Mouse (Mus musculus) midbrain, postnatal 0 days (tissue): Measurements from ENCODE around the gene Smg6. TPM values are rescaled to one million over a fixed set of nuclear protein-coding genes. Genes with fewer than 3 reads are reported as not detected.

Experiments
- ATAC-seq: fragments of 200-750 bp; cut with Nextera tagmentation; 2 replicates; pipeline ENCODE4 v1.8.0; 2017; ENCODE audit warnings: moderate number of reproducible peaks, mild to moderate bottlenecking, moderate TSS enrichment, moderate library complexity; ENCODE audit not compliant: low FRiP score
- DNase-seq: peaks from one replicate; pipeline ENCODE4 v3.0.0-alpha.2; 2015; ENCODE audit warnings: low spot score
- H3K27ac ChIP-seq: fragments of 300-500 bp; sonication (generic); 2 replicates; pipeline ENCODE4 v1.5.1; 2014; ENCODE audit warnings: low read depth, mild to moderate bottlenecking, low read length, mixed read lengths
- H3K27me3 ChIP-seq: fragments of 300-500 bp; sonication (generic); 2 replicates; pipeline ENCODE4 v1.6.1; 2014; ENCODE audit warnings: low read length, control low read depth, mixed read lengths; ENCODE audit not compliant: insufficient read depth
- H3K36me3 ChIP-seq: fragments of 300-500 bp; sonication (generic); 2 replicates; pipeline ENCODE4 v1.6.1; 2014; ENCODE audit warnings: low read length, control low read depth, mixed read lengths; ENCODE audit not compliant: insufficient read depth
- H3K4me1 ChIP-seq: fragments of 300-500 bp; sonication (generic); 2 replicates; pipeline ENCODE4 v1.6.1; 2014; ENCODE audit warnings: mild to moderate bottlenecking, control low read depth, antibody characterized with exemption, low read length, mixed read lengths; ENCODE audit not compliant: insufficient read depth
- H3K4me2 ChIP-seq: fragments of 300-500 bp; sonication (generic); 2 replicates; pipeline ENCODE4 v1.6.1; 2014; ENCODE audit warnings: low read depth, mild to moderate bottlenecking, low read length, mixed read lengths; ENCODE audit not compliant: poor library complexity, severe bottlenecking
- H3K4me3 ChIP-seq: fragments of 300-500 bp; sonication (generic); 2 replicates; pipeline ENCODE4 v1.5.1; 2014; ENCODE audit warnings: low read depth, mild to moderate bottlenecking, low read length, moderate library complexity
- H3K9ac ChIP-seq: fragments of 300-500 bp; sonication (generic); replicated peaks from 2 replicates; pipeline ENCODE4 v1.6.1; 2014; ENCODE audit warnings: mild to moderate bottlenecking, low read length, moderate library complexity, mixed read lengths; ENCODE audit not compliant: poor library complexity, severe bottlenecking
- H3K9me3 ChIP-seq: fragments of 300-500 bp; sonication (generic); 2 replicates; pipeline ENCODE4 v1.6.1; 2016; ENCODE audit warnings: low read length, control low read depth
- CTCF ChIP-seq: IDR thresholded peaks from 2 replicates; pipeline ENCODE4 v1.5.1; 2016; ENCODE audit warnings: antibody characterized with exemption, mild to moderate bottlenecking
- WGBS: fragments of 180-500 bp; shearing (Covaris S2); extraction: QIAGEN DNeasy Blood & Tissue Kit; methylation state at CpG from one replicate; pipeline ENCODE4 v1.1.7; 2014; 5-methylcytosine and 5-hydroxymethylcytosine counted together
- polyA plus RNA-seq: library from polyadenylated mRNA; unstranded; fragments of >200 nt; fragmentation: Nextera tagmentation; extraction: Ambion mirVana; gene quantifications from 2 replicates; pipeline ENCODE4 v1.2.1, GENCODE M21; 2015
- total RNA-seq: library from RNA; depleted of rRNA; stranded (reverse); fragments of >200 nt; gene quantifications from 2 replicates; pipeline ENCODE4 v1.2.3, GENCODE M21; 2014

Gene Smg6
- total and polyA plus RNA-seq, 2 experiments from 2014 or later = 11.9 to 27.7 TPM

DNA sequence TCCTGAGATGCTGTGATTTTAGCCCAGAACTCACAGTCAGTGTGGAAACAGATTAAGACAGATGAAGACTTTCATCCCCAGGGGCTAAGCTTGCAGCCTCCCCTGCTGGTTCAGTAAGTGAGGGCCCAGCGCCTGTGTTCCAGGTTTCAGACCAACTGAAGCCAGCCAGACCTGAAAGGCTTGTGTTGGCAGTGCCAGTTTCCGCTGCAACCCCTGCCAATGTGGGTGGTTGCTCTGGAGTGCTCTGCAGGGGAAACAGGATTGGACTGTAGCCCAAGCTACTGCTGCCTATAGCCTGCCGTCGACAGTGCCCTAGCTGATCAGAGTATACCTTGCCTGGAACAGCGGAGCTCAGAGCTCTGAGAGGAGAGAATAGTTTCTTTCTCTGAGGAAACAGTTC is 206.7 kb downstream of the Smg6 start:
- H3K27me3 ChIP-seq = no peaks in the 10 kb centered on the region
- H3K4me3 ChIP-seq = no peak overlapping the region
- H3K9ac ChIP-seq = no peak overlapping the region
- WGBS = 59% methylated on average over 5 of the region's 5 CpGs
- no peak overlapping the region for H3K27ac ChIP-seq
- H3K36me3 ChIP-seq = no peaks in the 10 kb centered on the region
- no peak overlapping the region for H3K4me2 ChIP-seq
- peak; percentile 85 for DNase-seq
- ATAC-seq = no peak
- TF ChIP-seq CTCF = peak; percentile 59
- H3K9me3 ChIP-seq = no peaks in the 10 kb centered on the region
- no peaks in the 10 kb centered on the region for H3K4me1 ChIP-seq

DNA sequence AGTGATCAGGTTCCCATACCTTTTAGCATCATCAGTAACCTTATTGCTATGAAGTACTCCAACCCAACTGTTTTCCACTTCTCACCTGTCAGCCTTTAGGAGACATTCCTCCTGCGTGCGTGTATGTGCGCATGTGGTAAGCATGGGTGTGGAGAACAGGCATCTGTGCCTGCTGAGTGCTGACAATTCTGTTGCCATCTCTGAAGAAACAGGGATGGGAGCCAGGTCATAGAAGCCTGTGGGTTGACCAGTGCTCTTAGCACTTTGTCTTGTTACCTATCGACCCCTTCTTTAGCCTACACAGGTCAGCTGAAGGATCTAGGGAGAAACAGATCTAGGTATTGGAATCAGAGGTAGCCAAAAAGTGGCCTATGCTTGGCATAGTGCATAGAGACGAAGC is 207.8 kb downstream of the Smg6 start:
- no peak for DNase-seq
- Histone ChIP-seq H3K4me3 (no peak overlapping the region), H3K36me3 (no peaks in the 10 kb centered on the region), H3K9me3 (no peaks in the 10 kb centered on the region), H3K27me3 (no peaks in the 10 kb centered on the region), H3K9ac (no peak overlapping the region), H3K27ac (no peak overlapping the region), H3K4me1 (no peaks in the 10 kb centered on the region), H3K4me2 (no peak overlapping the region)
- no peak for TF ChIP-seq CTCF
- ATAC-seq = no peak
- WGBS = 94% methylated on average over 5 of the region's 5 CpGs

DNA sequence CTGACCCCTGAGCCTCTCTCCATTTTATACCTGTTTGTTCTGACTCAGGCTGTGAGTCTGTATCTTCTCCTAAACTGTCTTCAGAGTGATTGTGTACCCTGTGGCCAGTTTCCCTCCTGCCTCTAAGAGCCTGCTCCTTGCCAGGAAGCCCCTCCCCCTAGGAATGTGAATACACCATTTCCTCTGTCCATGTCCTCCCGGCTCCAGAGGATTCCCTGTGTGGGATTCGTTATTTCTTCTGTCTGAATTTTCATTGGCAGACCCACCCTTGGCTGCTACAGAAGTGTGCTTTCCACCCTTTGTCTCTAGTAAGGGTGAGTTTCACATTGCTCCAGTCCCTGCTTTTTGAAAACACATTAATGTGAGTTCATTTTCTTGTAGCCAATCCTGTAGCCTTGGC is 208.3 kb downstream of the Smg6 start:
- no peak for TF ChIP-seq CTCF
- Histone ChIP-seq H3K9me3 (no peaks in the 10 kb centered on the region), H3K4me1 (no peaks in the 10 kb centered on the region), H3K27me3 (no peaks in the 10 kb centered on the region), H3K4me3 (no peak overlapping the region), H3K36me3 (no peaks in the 10 kb centered on the region), H3K27ac (0 out of 2 replicates have a peak overlapping the region, but pooled peaks have one; percentile 13), H3K4me2 (no peak overlapping the region), H3K9ac (no peak overlapping the region)
- WGBS = 17% methylated on average over 2 of the region's 2 CpGs
- no peak for ATAC-seq
- DNase-seq = peak; percentile 51

DNA sequence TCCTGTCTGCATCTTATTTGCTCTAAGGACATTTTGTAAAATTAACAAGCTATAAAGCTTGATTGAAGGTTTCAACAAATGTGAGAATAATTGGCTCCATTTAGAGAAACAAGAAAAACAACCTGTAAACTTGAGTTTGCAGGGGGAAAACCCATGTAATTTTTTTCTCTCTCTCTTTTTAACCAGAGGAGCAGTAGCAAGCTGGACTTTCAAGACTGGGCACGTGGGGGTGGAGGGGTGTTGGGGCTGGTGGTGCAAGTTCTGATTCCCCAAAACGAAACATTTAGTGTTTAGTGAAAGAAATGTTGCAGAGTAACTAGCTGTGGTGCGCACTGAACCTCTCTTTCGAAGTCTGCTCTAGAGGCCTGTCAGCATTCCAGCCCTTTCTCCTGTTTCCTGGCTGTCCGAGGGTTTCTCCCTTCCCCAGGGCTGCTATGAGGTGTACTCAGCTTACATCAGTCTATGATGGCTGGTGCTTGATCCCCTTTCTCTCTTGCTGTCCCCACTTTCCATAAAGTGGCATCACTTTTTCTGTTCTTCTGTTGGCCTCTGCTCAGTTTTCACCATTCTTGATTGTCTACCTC is 209.0 kb downstream of the Smg6 start:
- no peak overlapping the region for H3K9ac ChIP-seq
- H3K4me2 ChIP-seq = no peak overlapping the region
- 84% methylated on average over 5 of the region's 5 CpGs for WGBS
- TF ChIP-seq CTCF = no peak
- H3K4me1 ChIP-seq = no peaks in the 10 kb centered on the region
- no peaks in the 10 kb centered on the region for H3K36me3 ChIP-seq
- no peak overlapping the region for H3K4me3 ChIP-seq
- H3K27ac ChIP-seq = no peak overlapping the region
- DNase-seq = no peak
- no peak for ATAC-seq
- no peaks in the 10 kb centered on the region for H3K27me3 ChIP-seq
- H3K9me3 ChIP-seq = no peaks in the 10 kb centered on the region

DNA sequence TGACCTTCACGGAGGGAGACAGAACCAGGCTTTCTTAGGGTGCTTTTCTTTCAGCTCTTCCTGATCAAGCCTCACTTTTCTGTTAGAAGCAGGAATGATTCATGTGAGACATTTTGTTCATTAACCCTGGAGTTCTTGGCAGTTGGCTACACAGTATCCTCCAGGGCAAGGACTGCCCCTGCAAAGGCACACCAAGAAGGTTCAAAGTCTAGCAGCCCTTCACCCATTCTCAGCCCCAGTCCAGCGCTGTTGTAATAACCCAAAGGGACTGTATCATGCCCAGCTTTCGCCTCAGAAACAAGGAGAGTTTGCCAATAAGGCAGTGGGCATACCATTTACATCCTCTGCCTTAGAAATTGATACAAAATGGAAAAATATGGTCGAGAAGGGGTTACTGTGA is 209.7 kb downstream of the Smg6 start:
- Histone ChIP-seq H3K9ac (no peak overlapping the region), H3K27ac (no peak overlapping the region), H3K4me1 (no peaks in the 10 kb centered on the region), H3K4me3 (no peak overlapping the region), H3K36me3 (0 out of 2 replicates have a peak, but pooled peaks cover 2% of the 10 kb centered on the region), H3K4me2 (no peak overlapping the region), H3K27me3 (no peaks in the 10 kb centered on the region), H3K9me3 (no peaks in the 10 kb centered on the region)
- TF ChIP-seq CTCF = no peak
- DNase-seq = no peak
- ATAC-seq = no peak
- WGBS = 94% methylated on average over 4 of the region's 4 CpGs

DNA sequence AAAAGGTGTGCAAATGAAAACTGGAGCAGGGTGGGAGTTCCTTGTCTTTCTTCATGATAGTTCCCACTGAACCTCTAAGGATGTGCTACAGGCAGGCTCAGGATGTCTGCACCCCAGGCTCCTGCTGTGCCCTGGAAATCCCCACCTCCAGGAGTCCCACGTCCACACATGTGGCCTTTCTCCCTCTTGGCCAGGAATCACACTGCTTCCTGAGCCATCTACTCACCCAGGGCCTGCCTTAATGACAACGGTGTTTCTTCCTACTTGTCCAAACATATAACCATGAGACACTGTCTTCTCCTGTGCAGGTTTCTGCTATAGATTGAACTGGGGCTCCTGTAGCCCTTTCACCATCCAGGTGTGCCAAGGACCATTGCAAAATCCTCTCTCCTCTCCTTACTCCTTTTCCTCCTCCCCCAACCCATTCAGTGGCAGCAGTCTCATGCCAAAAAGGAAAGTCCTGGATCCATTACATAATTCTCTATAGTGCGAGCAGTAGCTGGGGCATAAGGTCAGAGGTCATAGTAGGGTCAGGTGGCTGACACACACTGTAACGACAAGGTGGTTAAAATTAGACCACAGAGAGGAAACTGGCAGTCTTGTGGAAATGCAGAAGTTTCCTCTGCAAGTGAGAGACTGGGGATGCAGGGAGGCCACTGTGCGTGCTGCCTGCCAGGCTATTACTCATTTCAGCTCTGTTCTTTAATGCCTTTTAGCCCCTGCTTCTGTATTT is 211.2 kb downstream of the Smg6 start:
- H3K27me3 ChIP-seq = no peaks in the 10 kb centered on the region
- 0 out of 2 replicates have a peak, but pooled peaks cover 2% of the 10 kb centered on the region for H3K36me3 ChIP-seq
- H3K4me2 ChIP-seq = no peak overlapping the region
- TF ChIP-seq CTCF = no peak
- H3K9me3 ChIP-seq = no peaks in the 10 kb centered on the region
- DNase-seq (no peak), ATAC-seq (no peak)
- no peak overlapping the region for H3K4me3 ChIP-seq
- H3K4me1 ChIP-seq = no peaks in the 10 kb centered on the region
- 75% methylated on average over 5 of the region's 5 CpGs for WGBS
- no peak overlapping the region for H3K27ac ChIP-seq
- H3K9ac ChIP-seq = no peak overlapping the region
